Mouse (Mus musculus) right cerebral cortex, adult 2 months (tissue): ENCODE measurements around the gene Crim1.
"Not testable (repeated sequence)": the region's sequence is repeated elsewhere in the genome, so short reads cannot be mapped to it uniquely, and the experiment has no call there.

Experiments used
- DNase-seq, 2 experiments: peaks; one replicate each; pipeline ENCODE4 v3.0.0; 2021 to 2022; ENCODE audit warnings: low spot score in 2 of 2

Crim1 gene

GRCm38 (mm10) chr17:78250149-78250938, 50.3 kb downstream of the Crim1 start:
- DNase-seq, result no peak

- DNase-seq, result not testable (repeated sequence)
Measured at GRCm38 (mm10) chr17:78253587-78253986, 53.5 kb downstream of the Crim1 start.

DNA sequence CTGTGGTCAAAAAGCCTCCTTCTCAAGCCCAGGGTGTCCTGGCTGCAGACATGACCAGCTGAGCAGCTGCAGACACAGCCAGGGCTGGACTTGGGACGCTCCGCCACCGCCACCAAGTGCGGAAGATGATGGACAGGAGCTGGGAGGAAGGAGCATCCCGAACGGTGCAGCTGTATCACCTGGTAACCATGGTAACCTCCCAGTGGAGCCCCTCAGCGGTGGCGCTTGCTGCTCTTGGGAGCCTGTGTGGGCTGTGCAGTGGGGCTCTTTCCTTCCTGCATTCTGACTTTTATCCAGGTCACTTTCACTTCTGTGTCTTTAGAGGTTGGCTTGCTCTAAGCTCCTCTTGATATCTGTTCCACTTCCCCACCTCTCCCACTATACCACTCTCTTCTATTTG, 54.2 kb downstream of the Crim1 start:
- DNase-seq, result no peak

DNA sequence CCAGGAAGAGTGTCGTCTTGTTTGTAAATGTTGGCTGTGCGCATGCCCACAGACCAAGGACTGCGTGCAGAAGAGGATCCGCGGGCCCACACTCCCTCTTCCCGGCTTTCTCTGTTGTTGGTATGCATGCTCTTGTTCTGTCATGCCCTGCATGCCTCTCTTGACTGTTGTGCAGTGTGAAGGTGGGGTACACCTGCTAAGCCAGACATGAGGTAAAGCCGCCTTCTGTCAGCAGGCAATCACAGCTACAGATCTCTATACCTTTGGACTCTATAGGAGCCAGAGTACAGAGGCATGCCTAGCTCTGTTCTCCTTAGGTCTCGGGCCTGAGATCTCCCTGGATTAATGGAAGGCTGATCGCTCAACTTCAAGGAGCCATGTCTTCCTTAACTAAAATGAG, 55.7 kb downstream of the Crim1 start:
- DNase-seq, result no peak

GRCm38 (mm10) chr17:78256534-78256933, 56.5 kb downstream of the Crim1 start:
- no peak for DNase-seq

DNA sequence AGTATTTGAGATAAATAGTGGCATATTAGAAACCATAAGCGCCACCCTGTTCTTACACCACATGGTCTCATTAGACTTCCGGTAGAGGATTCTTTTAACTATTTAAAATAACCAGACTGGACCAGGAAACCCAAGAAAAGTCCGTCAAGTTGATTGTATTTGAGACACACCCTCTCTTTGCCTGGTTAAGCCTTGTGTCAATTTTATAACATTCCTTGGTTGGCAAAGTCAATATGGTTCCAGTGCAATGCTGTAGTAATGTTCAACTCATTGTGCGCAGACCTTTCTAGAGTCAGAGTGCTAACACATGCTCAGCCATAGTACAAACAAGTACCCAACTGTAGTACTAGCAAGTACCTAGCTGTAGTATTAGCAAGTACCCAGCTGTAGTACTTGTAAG, 61.6 kb downstream of the Crim1 start:
- DNase-seq, result no peak

- DNase-seq, result no peak
Measured at GRCm38 (mm10) chr17:78264116-78264515, 64.1 kb downstream of the Crim1 start.

DNA sequence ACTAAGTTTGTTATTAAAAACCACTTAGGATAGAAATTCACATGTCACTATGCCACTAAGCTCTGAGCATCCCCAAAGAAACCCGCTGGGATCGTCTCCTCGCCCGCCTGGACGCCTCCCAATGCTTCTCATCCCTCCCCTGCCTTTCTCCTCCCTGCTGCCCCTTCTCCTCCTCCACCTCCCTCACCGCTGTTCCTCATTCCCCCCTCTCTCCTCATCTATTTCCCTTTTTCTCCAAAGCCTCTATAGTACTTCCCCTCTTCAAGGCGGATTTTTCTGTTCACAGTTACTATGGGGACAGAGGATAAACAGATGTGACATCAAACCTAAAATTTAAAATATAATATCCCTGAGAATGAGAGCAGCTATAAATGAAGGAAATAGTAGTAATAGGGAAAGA, 65.1 kb downstream of the Crim1 start:
- DNase-seq, result no peak

DNA sequence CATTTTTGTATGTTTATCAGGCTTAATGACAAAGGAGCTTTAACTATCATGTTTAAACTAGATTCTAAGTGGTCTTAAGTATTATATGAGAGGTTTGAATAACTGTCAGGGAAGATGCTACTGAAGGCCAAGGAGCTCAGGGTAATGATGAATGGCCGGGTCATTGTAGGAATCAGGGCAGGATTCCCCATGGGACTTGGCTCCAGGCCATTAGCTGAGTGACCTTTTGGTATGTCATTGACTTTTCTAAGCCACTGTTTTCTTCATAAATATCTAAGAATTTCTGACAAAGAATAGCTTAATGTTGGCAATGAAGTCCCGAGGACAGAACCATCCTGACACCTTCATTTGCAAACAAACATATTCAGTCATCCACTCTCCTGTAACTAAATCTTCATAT, 66.2 kb downstream of the Crim1 start:
- no peak for DNase-seq

GRCm38 (mm10) chr17:78268591-78268990, 68.5 kb downstream of the Crim1 start:
- DNase-seq, result no peak

- DNase-seq, result no peak
Measured at GRCm38 (mm10) chr17:78269311-78269710, 69.3 kb downstream of the Crim1 start.

DNA sequence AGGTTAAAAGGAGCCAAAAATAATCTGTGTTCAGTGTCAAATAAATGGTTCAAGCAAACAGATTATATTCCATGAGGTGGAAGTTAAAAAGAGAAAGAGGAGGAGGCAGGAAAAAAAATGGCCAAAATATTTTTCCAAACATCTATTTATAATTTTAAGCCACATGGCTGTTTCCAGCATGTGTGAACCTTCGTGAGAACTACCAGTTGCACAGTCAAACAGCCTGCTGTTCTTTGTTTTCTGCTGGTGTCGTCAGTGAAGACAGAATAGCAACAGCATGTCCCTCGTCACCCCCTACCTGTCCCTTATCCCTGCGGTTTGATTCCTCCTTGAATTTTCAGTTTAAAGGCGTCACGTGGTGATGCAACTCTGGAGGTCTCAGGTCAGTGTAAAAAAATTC, 70.0 kb downstream of the Crim1 start:
- no peak for DNase-seq

GRCm38 (mm10) chr17:78271731-78272130, 71.7 kb downstream of the Crim1 start:
- no peak for DNase-seq

GRCm38 (mm10) chr17:78272142-78272541, 72.1 kb downstream of the Crim1 start:
- DNase-seq, result no peak

- DNase-seq, result no peak
Measured at GRCm38 (mm10) chr17:78272713-78273483, 72.8 kb downstream of the Crim1 start.

GRCm38 (mm10) chr17:78273875-78274274, 73.8 kb downstream of the Crim1 start:
- no peak for DNase-seq

- no peak for DNase-seq
Measured at GRCm38 (mm10) chr17:78274609-78275506, 74.8 kb downstream of the Crim1 start.

GRCm38 (mm10) chr17:78275507-78275813, 75.4 kb downstream of the Crim1 start:
- DNase-seq, result no peak

- no peak for DNase-seq
Measured at GRCm38 (mm10) chr17:78279191-78279590, 79.1 kb downstream of the Crim1 start.

GRCm38 (mm10) chr17:78280991-78281712, 81.1 kb downstream of the Crim1 start:
- DNase-seq, result no peak

GRCm38 (mm10) chr17:78283271-78283992, 83.4 kb downstream of the Crim1 start:
- DNase-seq, result no peak
